Mouse (Mus musculus) large intestine, adult 2 months (tissue): ENCODE data around the gene Col23a1. TPM values are rescaled to one million over a fixed set of nuclear protein-coding genes. Genes with fewer than 3 reads are reported as not detected.

Experiments
- DNase-seq: peaks from one replicate; pipeline ENCODE4 v3.0.0-alpha.2; 2012; ENCODE audit warnings: low read depth, low spot score
- WGBS: fragments of 180-500 bp; shearing (Covaris S2); methylation state at CpG from one replicate; pipeline ENCODE4 v1.1.7; 2018; 5-methylcytosine and 5-hydroxymethylcytosine counted together
- polyA plus RNA-seq: library from polyadenylated mRNA; depleted of rRNA; stranded (reverse); fragments of >200 nt; gene quantifications from 2 replicates; pipeline ENCODE4 v1.2.3, GENCODE M21; 2012

Col23a1 gene
- polyA plus RNA-seq, 1 experiment: 3.3 TPM

GRCm38 (mm10) chr11:51565951-51566350, 276.2 kb downstream of the Col23a1 start:
- DNase-seq: no peak
- WGBS: 95% methylated on average over 6 of the region's 6 CpGs

GRCm38 (mm10) chr11:51568801-51569200, 279.1 kb downstream of the Col23a1 start:
- no peak for DNase-seq
- 78% methylated on average over 4 of the region's 4 CpGs for WGBS

GRCm38 (mm10) chr11:51576454-51576853, 286.7 kb downstream of the Col23a1 start:
- no peak for DNase-seq
- 84% methylated on average over 4 of the region's 4 CpGs for WGBS

GRCm38 (mm10) chr11:51577587-51577986, 287.9 kb downstream of the Col23a1 start:
- WGBS: 69% methylated on average over 7 of the region's 7 CpGs
- no peak for DNase-seq

- no peak for DNase-seq
- WGBS: 70% methylated on average over 4 of the region's 4 CpGs
Measured at GRCm38 (mm10) chr11:51579024-51579423, 289.3 kb downstream of the Col23a1 start.

- WGBS: 43% methylated on average over 8 of the region's 8 CpGs
Measured at GRCm38 (mm10) chr11:51582713-51583112, 293.0 kb downstream of the Col23a1 start.

GRCm38 (mm10) chr11:51584057-51584430, 294.3 kb downstream of the Col23a1 start:
- 14% methylated on average over 9 of the region's 9 CpGs for WGBS
- DNase-seq: no peak

More at GRCm38 (mm10) chr11:51582713-51583112, 293.0 kb downstream of the Col23a1 start:
- peak; percentile 51 for DNase-seq

GRCm38 (mm10) chr11:51584431-51585248, 294.9 kb downstream of the Col23a1 start, which contains the start of gene Phykpl:
Gene Phykpl, plus strand, starts transcription at chr11:51584757.
- under 1% methylated on average over 59 of the region's 59 CpGs for WGBS
- DNase-seq: peak; percentile 96

- WGBS: 32% methylated on average over 8 of the region's 8 CpGs
- no peak for DNase-seq
Measured at GRCm38 (mm10) chr11:51585608-51586252, 296.0 kb downstream of the Col23a1 start.

- DNase-seq: no peak
- 89% methylated on average over 13 of the region's 13 CpGs for WGBS
Measured at GRCm38 (mm10) chr11:51586411-51586810, 296.7 kb downstream of the Col23a1 start.

GRCm38 (mm10) chr11:51587059-51587458, 297.3 kb downstream of the Col23a1 start:
- DNase-seq: no peak
- 93% methylated on average over 1 of the region's 1 CpGs for WGBS

GRCm38 (mm10) chr11:51588833-51589232, 299.1 kb downstream of the Col23a1 start:
- WGBS: 96% methylated on average over 3 of the region's 3 CpGs

GRCm38 (mm10) chr11:51590002-51590401, 300.3 kb downstream of the Col23a1 start:
- no peak for DNase-seq

More at GRCm38 (mm10) chr11:51588833-51589232, 299.1 kb downstream of the Col23a1 start:
- no peak for DNase-seq

GRCm38 (mm10) chr11:51591168-51591567, 301.4 kb downstream of the Col23a1 start:
- DNase-seq: no peak
- WGBS: 19% methylated on average over 7 of the region's 7 CpGs

GRCm38 (mm10) chr11:51591915-51592314, 302.2 kb downstream of the Col23a1 start:
- WGBS: 89% methylated on average over 7 of the region's 7 CpGs

GRCm38 (mm10) chr11:51593368-51593767, 303.6 kb downstream of the Col23a1 start:
- 89% methylated on average over 4 of the region's 4 CpGs for WGBS

More at GRCm38 (mm10) chr11:51591915-51592314, 302.2 kb downstream of the Col23a1 start:
- DNase-seq: no peak

GRCm38 (mm10) chr11:51593849-51594248, 304.1 kb downstream of the Col23a1 start:
- WGBS: 86% methylated on average over 6 of the region's 6 CpGs
- DNase-seq: no peak

More at GRCm38 (mm10) chr11:51593368-51593767, 303.6 kb downstream of the Col23a1 start:
- DNase-seq: no peak

GRCm38 (mm10) chr11:51594715-51595350, 305.1 kb downstream of the Col23a1 start:
- no peak for DNase-seq
- WGBS: 46% methylated on average over 3 of the region's 3 CpGs

GRCm38 (mm10) chr11:51595459-51596083, 305.9 kb downstream of the Col23a1 start:
- WGBS: 94% methylated on average over 1 of the region's 1 CpGs
- DNase-seq: no peak

- WGBS: 57% methylated on average over 2 of the region's 2 CpGs
- no peak for DNase-seq
Measured at GRCm38 (mm10) chr11:51597553-51597952, 307.8 kb downstream of the Col23a1 start.
